Comparison of ENCODE assay signal across 23 mouse cellular contexts in the genomic region with DNA sequence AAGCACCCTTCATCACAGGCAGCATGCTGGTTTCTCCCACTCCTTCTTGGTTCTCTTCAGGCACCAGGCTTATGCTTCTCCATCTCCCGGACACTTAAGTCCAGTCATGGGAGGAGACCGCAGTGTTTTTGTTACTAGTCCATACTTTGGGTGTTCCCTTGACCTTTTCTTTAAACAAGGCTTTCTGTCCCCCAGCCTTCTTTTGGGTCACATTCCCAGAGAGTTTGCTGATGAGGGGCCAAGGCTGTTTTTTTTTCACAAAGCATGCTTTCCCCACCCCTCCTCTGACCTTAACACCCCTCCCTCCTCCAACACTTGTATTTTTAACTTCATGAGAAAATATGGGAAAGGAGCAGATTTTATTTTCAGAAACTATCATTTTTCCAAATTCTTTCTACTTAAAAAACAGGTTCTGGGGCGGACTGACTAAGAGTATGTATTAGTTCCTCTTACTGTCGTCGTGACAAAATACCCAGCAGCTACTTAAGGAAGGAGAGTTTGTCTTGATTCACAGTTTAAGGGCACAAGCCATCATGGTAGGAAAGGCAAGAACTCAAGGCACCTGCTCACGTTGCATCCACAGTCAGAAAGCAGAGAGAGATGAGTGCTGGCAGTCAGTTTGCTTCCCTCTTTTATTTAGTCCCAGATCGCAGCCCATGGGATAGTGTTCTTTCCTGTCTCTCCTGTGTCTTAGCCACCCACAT.
DNase-seq lines count a peak whose midpoint lies in the region; ATAC-seq and TF ChIP-seq lines count a peak whose summit lies in the region.
"Had no signal": no experiment of that assay in that cellular context is flagged by ENCODE, and none has a peak within 500 bp of the region (broad histone marks: within the 10 kb centered on the region; RNA-seq: fewer than 3 reads in every experiment).

No protein-coding gene starts in this region.

- intact Hi-C loops in heart, adult 2 months (cut with DNase I), result no loop called here

- no peak for ATAC-seq in heart, embryonic 11.5 days (replicated peaks; ENCODE audit: insufficient number of reproducible peaks, low FRiP score, low TSS enrichment)
- ATAC-seq in lung, embryonic 16.5 days (ENCODE audit: low read depth), result peak; percentile 60
- ATAC-seq: CD4-positive, CD25-positive, alpha-beta regulatory T cell, adult 4 months; forebrain, embryonic 16.5 days had no signal

- H3K36me3 ChIP-seq in heart, adult 2 months (ENCODE audit: control insufficient read depth, insufficient read depth, low read length), result peaks cover 9% of the 10 kb centered on the region
- no peaks in the 10 kb centered on the region for H3K36me3 ChIP-seq in heart, embryonic 11.5 days (ENCODE audit: control insufficient read depth, insufficient read depth, low read length)
- no peaks in the 10 kb centered on the region for H3K36me3 ChIP-seq in lung, embryonic 16.5 days (ENCODE audit: control insufficient read depth, insufficient read depth, low read length)
- H3K36me3 ChIP-seq: heart, embryonic 10.5 days; neural tube, embryonic 13.5 days had no signal

- H3K4me1 ChIP-seq in heart, adult 2 months (ENCODE audit: control insufficient read depth, insufficient read depth, low read length), result peaks cover 9% of the 10 kb centered on the region
- no peaks in the 10 kb centered on the region for H3K4me1 ChIP-seq in heart, embryonic 11.5 days (ENCODE audit: control insufficient read depth, insufficient read depth, low read length)
- H3K4me1 ChIP-seq in lung, embryonic 16.5 days (replicated peaks; ENCODE audit: control insufficient read depth, insufficient read depth, low read length), result peaks cover 4% of the 10 kb centered on the region
- H3K4me1 ChIP-seq: neural tube, embryonic 13.5 days had no signal

- WGBS in heart, adult 2 months, result 71% methylated on average over 7 of the region's 7 CpGs
- 82% methylated on average over 7 of the region's 7 CpGs for WGBS in heart, embryonic 11.5 days (ENCODE audit: insufficient replicate concordance)
- 56% methylated on average over 7 of the region's 7 CpGs for WGBS in lung, embryonic 16.5 days

- no peak for TF ChIP-seq EP300 in heart, adult 2 months (IDR thresholded peaks at IDR 0.05; ENCODE audit: insufficient read depth, low read depth, low read length)

- peak overlapping the region; percentile 50 for H3K27ac ChIP-seq in heart, adult 2 months
- no peak overlapping the region for H3K27ac ChIP-seq in heart, embryonic 11.5 days (ENCODE audit: low read depth, low read length)
- H3K27ac ChIP-seq in lung, embryonic 16.5 days (ENCODE audit: low read length), result 0 out of 2 replicates have a peak overlapping the region, but pooled peaks have one; percentile 26
- H3K27ac ChIP-seq: heart, embryonic 10.5 days; hindbrain, embryonic 14.5 days; neural tube, embryonic 13.5 days had no signal

- H3K9ac ChIP-seq in heart, adult 2 months (ENCODE audit: low read depth, low read length), result no peak overlapping the region
- H3K9ac ChIP-seq in heart, embryonic 11.5 days (ENCODE audit: low read depth, low read length), result no peak overlapping the region
- no peak overlapping the region for H3K9ac ChIP-seq in lung, embryonic 16.5 days (ENCODE audit: low read length)
- H3K9ac ChIP-seq: hindbrain, embryonic 14.5 days; neural tube, embryonic 13.5 days had no signal

- H3K79me2 ChIP-seq in heart, adult 2 months (replicated peaks; ENCODE audit: control insufficient read depth, insufficient read depth, low read length), result peaks cover 4% of the 10 kb centered on the region; the same call in 1 of the 2 replicates

- DNase-seq in heart, adult 2 months, result no peak
- peak; percentile 18 for DNase-seq in kidney, postnatal 14 days
- no peak for DNase-seq in kidney, adult 11 months
- peak; percentile 30 for DNase-seq in lung, postnatal 14 days
- no peak for DNase-seq in left cerebral cortex, adult 18-20 months (ENCODE audit: low spot score in 2 of 2)
- no peak for DNase-seq in thymus, postnatal 4 days
- DNase-seq: adrenal gland, postnatal 36 days; cerebellum, adult 2 months; cerebellum, postnatal 14 days; gastrocnemius, postnatal 10 days; heart, postnatal 4 days; kidney, adult 8-10 months; layer of hippocampus, postnatal 36 days had no signal

- no peak for TF ChIP-seq POLR2A in heart, adult 2 months (IDR thresholded peaks at IDR 0.05; ENCODE audit: insufficient read depth, low read depth, low read length)

- no peaks in the 10 kb centered on the region for H3K27me3 ChIP-seq in heart, adult 2 months (ENCODE audit: control insufficient read depth, insufficient read depth, low read length)
- H3K27me3 ChIP-seq in heart, embryonic 11.5 days (ENCODE audit: control insufficient read depth, insufficient read depth, low read length), result no peaks in the 10 kb centered on the region
- H3K27me3 ChIP-seq in lung, embryonic 16.5 days (ENCODE audit: control insufficient read depth, insufficient read depth, low read depth, low read length), result no peaks in the 10 kb centered on the region
- H3K27me3 ChIP-seq: neural tube, embryonic 13.5 days had no signal

- no peak overlapping the region for H3K4me3 ChIP-seq in heart, adult 2 months
- H3K4me3 ChIP-seq in heart, embryonic 11.5 days (ENCODE audit: low read depth, low read length), result no peak overlapping the region
- H3K4me3 ChIP-seq in lung, embryonic 16.5 days (ENCODE audit: low read length), result no peak overlapping the region
- H3K4me3 ChIP-seq: erythroblast, embryonic 14.5 days; heart, embryonic 10.5 days; neural tube, embryonic 13.5 days had no signal

- TF ChIP-seq CTCF in heart, adult 2 months (IDR thresholded peaks at IDR 0.05), result no peak

- no peaks in the 10 kb centered on the region for H3K9me3 ChIP-seq in heart, embryonic 11.5 days (replicated peaks; ENCODE audit: control insufficient read depth, low read length)
- no peaks in the 10 kb centered on the region for H3K9me3 ChIP-seq in lung, embryonic 16.5 days (ENCODE audit: control insufficient read depth, low read length)
- H3K9me3 ChIP-seq: heart, embryonic 10.5 days; neural tube, embryonic 13.5 days had no signal

- H3K4me2 ChIP-seq in heart, embryonic 11.5 days, result no peak overlapping the region
- H3K4me2 ChIP-seq in lung, embryonic 16.5 days (ENCODE audit: low read depth, low read length), result no peak overlapping the region
- H3K4me2 ChIP-seq: hindbrain, embryonic 14.5 days; liver, embryonic 11.5 days; midbrain, embryonic 11.5 days; neural tube, embryonic 13.5 days had no signal

Comparison
In these comparisons a context has a peak if more than half of its experiments do, and no peak if none do; other contexts are left out.
1. DNase-seq: peak in kidney, postnatal 14 days (single experiment) and lung, postnatal 14 days (single experiment); none in heart, adult 2 months (0 of 2), kidney, adult 11 months (single experiment), left cerebral cortex, adult 18-20 months (0 of 2) and thymus, postnatal 4 days (single experiment).